Comparison of ENCODE assay signal across 8 mouse cellular contexts in genomic region chr5:135168063-135169062, GRCm38 (mm10). TPM values are rescaled to one million over a fixed set of nuclear protein-coding genes. Genes with fewer than 3 reads are reported as not detected.
DNase-seq lines count a peak whose midpoint lies in the region; ATAC-seq and TF ChIP-seq lines count a peak whose summit lies in the region.

Gene Bcl7b (plus strand): TSS chr5:135168283.

- H3K4me3 ChIP-seq in MEL (ENCODE audit: control insufficient read depth in 1 of 2, insufficient read depth in 1 of 2, low read depth in 2 of 2, low read length in 2 of 2): peak within 1 kb of the TSS; percentile 86 to 95
- H3K4me3 ChIP-seq in cerebellum, adult 2 months (replicated peaks; ENCODE audit: insufficient read depth, low read depth, low read length): peak within 1 kb of the TSS; percentile 69
- H3K4me3 ChIP-seq in forebrain, postnatal 0 days (ENCODE audit: low read depth, low read length): peak within 1 kb of the TSS; percentile 75
- H3K4me3 ChIP-seq in lung, embryonic 15.5 days: peak within 1 kb of the TSS; percentile 64

- H3K27ac ChIP-seq in MEL (ENCODE audit: control insufficient read depth, low read depth, low read length): peak within 1 kb of the TSS; percentile 92
- peak within 1 kb of the TSS; percentile 92 for H3K27ac ChIP-seq in cerebellum, adult 2 months (ENCODE audit: insufficient read depth, low read length)
- H3K27ac ChIP-seq in forebrain, postnatal 0 days (ENCODE audit: low read depth, low read length): peak within 1 kb of the TSS; percentile 98
- H3K27ac ChIP-seq in lung, embryonic 15.5 days: peak within 1 kb of the TSS; percentile 97

- no peaks in the 10 kb centered on the region for H3K27me3 ChIP-seq in MEL (ENCODE audit: control insufficient read depth in 1 of 2, insufficient read depth in 2 of 2, low read length in 2 of 2)
- H3K27me3 ChIP-seq in cerebellum, adult 2 months (ENCODE audit: control insufficient read depth, insufficient read depth, low read length): no peaks in the 10 kb centered on the region
- H3K27me3 ChIP-seq in forebrain, postnatal 0 days (ENCODE audit: insufficient read depth, low read length): no peaks in the 10 kb centered on the region
- H3K27me3 ChIP-seq in lung, embryonic 15.5 days: no peaks in the 10 kb centered on the region

- WGBS in cerebellum, adult 2 months: under 1% methylated on average over 93 of the region's 95 CpGs
- 4% methylated on average over 77 of the region's 95 CpGs for WGBS in forebrain, postnatal 0 days
- WGBS in lung, embryonic 15.5 days: 2% methylated on average over 83 of the region's 95 CpGs

- H3K79me2 ChIP-seq in MEL (ENCODE audit: control insufficient read depth, insufficient read depth, low read length, poor library complexity): peaks cover 19% of the 10 kb centered on the region

- peak within 1 kb of the TSS; percentile 96 for H3K9ac ChIP-seq in MEL (ENCODE audit: control insufficient read depth, low read depth, low read length, poor library complexity, severe bottlenecking)
- peak within 1 kb of the TSS; percentile 85 for H3K9ac ChIP-seq in forebrain, postnatal 0 days
- H3K9ac ChIP-seq in lung, embryonic 15.5 days: peak within 1 kb of the TSS; percentile 73

- peaks cover 3 to 15% of the 10 kb centered on the region in 2 experiments; a peak in 3 of 4 replicates for H3K4me1 ChIP-seq in MEL (ENCODE audit: control insufficient read depth in 1 of 2, insufficient read depth in 2 of 2, low read length in 2 of 2)
- peaks cover 5% of the 10 kb centered on the region; the same call in 1 of the 2 replicates for H3K4me1 ChIP-seq in cerebellum, adult 2 months (ENCODE audit: control insufficient read depth, insufficient read depth, low read length)
- H3K4me1 ChIP-seq in forebrain, postnatal 0 days (ENCODE audit: insufficient read depth): peaks cover 6% of the 10 kb centered on the region; the same call in 1 of the 2 replicates
- H3K4me1 ChIP-seq in lung, embryonic 15.5 days: peaks cover 11% of the 10 kb centered on the region

- peak; percentile 67 to 77 for TF ChIP-seq POLR2A in MEL (IDR thresholded peaks at IDR 0.05; ENCODE audit: control insufficient read depth in 1 of 2, insufficient read depth in 1 of 2, low read depth in 1 of 2, low read length in 2 of 2, poor library complexity in 1 of 2)
- peak; percentile 84 for TF ChIP-seq POLR2A in cerebellum, adult 2 months (IDR thresholded peaks at IDR 0.05; ENCODE audit: borderline replicate concordance, insufficient read depth, low read length)

- H3K36me3 ChIP-seq in MEL (ENCODE audit: control insufficient read depth in 1 of 2, insufficient read depth in 2 of 2, low read length in 2 of 2): peaks cover 1 to 14% of the 10 kb centered on the region in 2 experiments; a peak in 2 of 4 replicates
- peaks cover 19% of the 10 kb centered on the region for H3K36me3 ChIP-seq in forebrain, postnatal 0 days (ENCODE audit: insufficient read depth)
- peaks cover 20% of the 10 kb centered on the region for H3K36me3 ChIP-seq in lung, embryonic 15.5 days

- TF ChIP-seq CTCF in MEL (IDR thresholded peaks at IDR 0.05 in 2 of 3, conservative IDR thresholded peaks at IDR 0.05 in 1 of 3; ENCODE audit: control insufficient read depth in 1 of 3, insufficient read depth in 1 of 3, low read depth in 2 of 3, low read length in 3 of 3, poor library complexity in 1 of 3, severe bottlenecking in 1 of 3): no peak
- no peak for TF ChIP-seq CTCF in cerebellum, adult 2 months (IDR thresholded peaks at IDR 0.05; ENCODE audit: borderline replicate concordance, insufficient read depth, low read depth, low read length)
- peak; percentile 30 for TF ChIP-seq CTCF in forebrain, postnatal 0 days (IDR thresholded peaks at IDR 0.05; ENCODE audit: low read depth)

- TF ChIP-seq EP300 in MEL (IDR thresholded peaks at IDR 0.05; ENCODE audit: low read depth in 1 of 2, low read length in 2 of 2): 0 out of 4 replicates have a peak, but pooled peaks of 1 of the 2 experiments have one; percentile 12

- no peaks in the 10 kb centered on the region for H3K9me3 ChIP-seq in MEL (replicated peaks; ENCODE audit: insufficient read depth, low read length)
- H3K9me3 ChIP-seq in forebrain, postnatal 0 days (ENCODE audit: low read length): no peaks in the 10 kb centered on the region
- no peaks in the 10 kb centered on the region for H3K9me3 ChIP-seq in lung, embryonic 15.5 days

- no peak for TF ChIP-seq RAD21 in MEL (IDR thresholded peaks at IDR 0.05; ENCODE audit: low read depth, low read length)

- peak; percentile 98 for DNase-seq in MEL (ENCODE audit: low read depth, low spot score)
- peak; percentile 96 to 99 for DNase-seq in cerebellum, adult 2 months
- peak; percentile 97 for DNase-seq in forebrain, postnatal 0 days
- peak; percentile 97 for DNase-seq in heart, postnatal 4 days
- peak; percentile 96 for DNase-seq in layer of hippocampus, adult 8-10 months (ENCODE audit: low spot score in 2 of 2)
- DNase-seq in ovary, adult 18-20 months (ENCODE audit: low spot score): peak; percentile 97
- peak; percentile 97 for DNase-seq in thymus, postnatal 0 days (ENCODE audit: low spot score)

- peak; percentile 98 for ATAC-seq in forebrain, postnatal 0 days
- ATAC-seq in lung, embryonic 15.5 days (ENCODE audit: borderline replicate concordance, extremely low read depth, low FRiP score, low TSS enrichment): peak; percentile 98

- peak within 1 kb of the TSS; percentile 85 for H3K4me2 ChIP-seq in forebrain, postnatal 0 days (ENCODE audit: low read depth)
- H3K4me2 ChIP-seq in lung, embryonic 15.5 days: peak within 1 kb of the TSS; percentile 86

TF ChIP-seq in MEL, 35 proteins besides CTCF, POLR2A, EP300 and RAD21 (continues in another document):
- TF ChIP-seq ZNF384 (IDR thresholded peaks at IDR 0.05; ENCODE audit: low read depth, low read length) (no peak), TCF12 (IDR thresholded peaks at IDR 0.05; ENCODE audit: low read depth, low read length) (0 out of 2 replicates have a peak, but pooled peaks have one; percentile 59), SIN3A (IDR thresholded peaks at IDR 0.05; ENCODE audit: low read length) (peak; percentile 88), CHD2 (IDR thresholded peaks at IDR 0.05; ENCODE audit: low read length) (no peak), POLR2AphosphoS2 (IDR thresholded peaks at IDR 0.05; ENCODE audit: low read length) (peak; percentile 76; the same call in 1 of the 2 replicates), MAFK (IDR thresholded peaks at IDR 0.05; ENCODE audit: borderline replicate concordance, low read depth, low read length) (no peak), E2F4 (IDR thresholded peaks at IDR 0.05; ENCODE audit: borderline replicate concordance, low read depth, low read length) (peak; percentile 69; the same call in 1 of the 2 replicates), ZC3H11A (IDR thresholded peaks at IDR 0.05; ENCODE audit: low read depth, low read length) (no peak), NRF1 (IDR thresholded peaks at IDR 0.05; ENCODE audit: insufficient read depth, low read depth, low read length, poor library complexity, severe bottlenecking) (peak; percentile 90), UBTF (IDR thresholded peaks at IDR 0.05; ENCODE audit: borderline replicate concordance, insufficient read depth, low read depth, low read length) (no peak), MEF2A (IDR thresholded peaks at IDR 0.05; ENCODE audit: extremely low read depth, insufficient replicate concordance, low read depth, low read length, poor library complexity, severe bottlenecking) (no peak), JUND (IDR thresholded peaks at IDR 0.05; ENCODE audit: low read depth, low read length) (no peak), GABPA (IDR thresholded peaks at IDR 0.05; ENCODE audit: low read depth, low read length) (no peak), ETS1 (IDR thresholded peaks at IDR 0.05; ENCODE audit: low read depth, low read length) (no peak; the same call in 1 of the 2 replicates), HCFC1 (IDR thresholded peaks at IDR 0.05; ENCODE audit: low read depth, low read length) (peak; percentile 88), MYB (IDR thresholded peaks at IDR 0.05; ENCODE audit: low read depth, low read length) (peak; percentile 55; the same call in 1 of the 2 replicates), CHD1 (IDR thresholded peaks at IDR 0.05; ENCODE audit: low read depth, low read length) (0 out of 2 replicates have a peak, but pooled peaks have one; percentile 54), MAZ (IDR thresholded peaks at IDR 0.05; ENCODE audit: low read depth, low read length) (peak; percentile 80; the same call in 1 of the 2 replicates), MXI1 (IDR thresholded peaks at IDR 0.05; ENCODE audit: low read depth, low read length) (0 out of 2 replicates have a peak, but pooled peaks have one; percentile 43), TBP (IDR thresholded peaks at IDR 0.05; ENCODE audit: low read depth, low read length) (peak; percentile 12; the same call in 1 of the 2 replicates), NELFE (IDR thresholded peaks at IDR 0.05; ENCODE audit: low read depth, low read length) (peak; percentile 70), ELF1 (IDR thresholded peaks at IDR 0.05; ENCODE audit: low read depth, low read length) (peak; percentile 95), GATA1 (IDR thresholded peaks at IDR 0.05; ENCODE audit: low read depth, low read length) (no peak), ZMIZ1 (IDR thresholded peaks at IDR 0.05; ENCODE audit: low read depth, low read length) (peak; percentile 82), SMC3 (IDR thresholded peaks at IDR 0.05; ENCODE audit: low read depth, low read length) (no peak), MAX (IDR thresholded peaks at IDR 0.05; ENCODE audit: low read length) (peak; percentile 96), TAL1 (IDR thresholded peaks at IDR 0.05; ENCODE audit: low read length) (no peak), BHLHE40 (IDR thresholded peaks at IDR 0.05; ENCODE audit: borderline replicate concordance, low read depth, low read length) (0 out of 2 replicates have a peak, but pooled peaks have one; percentile 38), POLR2AphosphoS5 (IDR thresholded peaks at IDR 0.05; ENCODE audit: borderline replicate concordance, low read depth, low read length) (no peak)

RNA-seq across cellular contexts. Expression of gene Bcl7b, which starts in this region (rescaled TPM):
- 44.6 and 45.1 TPM in 2 replicates for total RNA-seq in MEL (2012; rRNA removed)
- polyA plus RNA-seq in MEL (2012; ENCODE audit: insufficient read depth in 1 of 2, insufficient read length in 2 of 2, low read depth in 1 of 2, low replicate concordance in 2 of 2, missing spikeins in 1 of 2): 10 to 100 TPM in 1 of 2 experiments, not detected in 1; 76.0 TPM
- polyA plus RNA-seq in cerebellum, adult 2 months (2012; rRNA removed): 64.4 TPM in 2 replicates
- total RNA-seq in forebrain, postnatal 0 days (2014; rRNA removed): 30.3 and 31.4 TPM in 2 replicates
- polyA plus RNA-seq in forebrain, postnatal 0 days (2015; fragmentation: Nextera tagmentation; extraction: Ambion mirVana): 42.6 TPM in 2 replicates
- total RNA-seq in heart, postnatal 4 days (2021): 10 to 100 TPM; 31.1 to 31.9 TPM
- 10 to 100 TPM; 46.6 to 51.8 (median 49.6) TPM for total RNA-seq in layer of hippocampus, adult 8-10 months (2022)
- 48.7 and 49.2 TPM in 2 replicates for polyA plus RNA-seq in lung, embryonic 15.5 days (2015; fragmentation: Nextera tagmentation; extraction: Ambion mirVana)
- polyA plus RNA-seq in thymus, postnatal 0 days (2015; fragmentation: Nextera tagmentation; extraction: Ambion mirVana): 88.1 and 99.0 TPM in 2 replicates

Comparison
In these comparisons a context has a peak if more than half of its experiments do, and no peak if none do; other contexts are left out.
1. Peak in every context shown above with its lines: DNase-seq, ATAC-seq, H3K4me3 ChIP-seq and H3K27ac ChIP-seq.